Mouse (Mus musculus) cortical plate, adult 2 months (tissue): ENCODE measurements at regions not wholly inside any gene's neighbourhood (a gene's known extent, or its start where the extent isn't known, plus 50 kb on each side); places are given as distances from the start of the nearest gene placed in this dataset.

Experiments
- CTCF ChIP-seq: fragments of 200-500 bp; IDR thresholded peaks from 2 replicates; pipeline ENCODE4 v1.5.1; 2011; ENCODE audit warnings: mild to moderate bottlenecking, control low read depth, low read length; ENCODE audit not compliant: insufficient read depth; ENCODE audit errors: extremely low read depth
- POLR2A ChIP-seq: fragments of 200-500 bp; IDR thresholded peaks from 2 replicates; pipeline ENCODE4 v1.6.1; 2011; ENCODE audit warnings: mild to moderate bottlenecking, low read length, control low read depth; ENCODE audit not compliant: insufficient read depth; ENCODE audit errors: extremely low read depth

- no peak for TF ChIP-seq CTCF
- TF ChIP-seq POLR2A = no peak
Observed at GRCm38 (mm10) chr10:96786903-96787571, 170.2 kb downstream of the Btg1 start.
